Mouse (Mus musculus) cerebellum, adult (tissue): ENCODE measurements around the gene Dixdc1.
A peak's percentile ranks its signal among the peaks of the same experiment; 100 is the strongest.

Experiments used
- ATAC-seq: cut with Nextera tagmentation; 2 replicates; pipeline ENCODE4 v1.9.2; 2017; ENCODE audit warnings: mild to moderate bottlenecking, moderate library complexity, mixed read lengths; ENCODE audit not compliant: insufficient number of reproducible peaks, low FRiP score, low TSS enrichment

The Dixdc1 gene

GRCm38 (mm10) chr9:50709108-50709507 lies 30.2 kb downstream of the Dixdc1 start:
- ATAC-seq = no peak

- ATAC-seq = no peak
These were observed 34.4 kb downstream of the Dixdc1 start for GRCm38 (mm10) chr9:50704907-50705306.

GRCm38 (mm10) chr9:50700921-50701691 lies 38.2 kb downstream of the Dixdc1 start:
- no peak for ATAC-seq

- ATAC-seq = peak; percentile 37
These were observed 40.6 kb downstream of the Dixdc1 start for GRCm38 (mm10) chr9:50698418-50699409.

GRCm38 (mm10) chr9:50697706-50698041 lies 41.6 kb downstream of the Dixdc1 start:
- peak; percentile 78 for ATAC-seq

GRCm38 (mm10) chr9:50696851-50697705 lies 42.2 kb downstream of the Dixdc1 start:
- ATAC-seq = no peak

- no peak for ATAC-seq
These were observed 44.2 kb downstream of the Dixdc1 start for GRCm38 (mm10) chr9:50695153-50695552.

GRCm38 (mm10) chr9:50693631-50694030 lies 45.7 kb downstream of the Dixdc1 start:
- no peak for ATAC-seq

- no peak for ATAC-seq
These were observed 46.4 kb downstream of the Dixdc1 start for GRCm38 (mm10) chr9:50692626-50693580.

- no peak for ATAC-seq
These were observed 52.3 kb downstream of the Dixdc1 start for GRCm38 (mm10) chr9:50686866-50687652.

GRCm38 (mm10) chr9:50681727-50682126 lies 57.6 kb downstream of the Dixdc1 start:
- ATAC-seq = no peak

- ATAC-seq = no peak
These were observed 59.9 kb downstream of the Dixdc1 start for GRCm38 (mm10) chr9:50679406-50679805.

GRCm38 (mm10) chr9:50674771-50675170 lies 64.5 kb downstream of the Dixdc1 start:
- ATAC-seq = no peak

GRCm38 (mm10) chr9:50670690-50671089 lies 68.6 kb downstream of the Dixdc1 start:
- no peak for ATAC-seq

- ATAC-seq = no peak
These were observed 71.5 kb downstream of the Dixdc1 start for GRCm38 (mm10) chr9:50667579-50668498.

- ATAC-seq = no peak
These were observed 72.9 kb downstream of the Dixdc1 start for GRCm38 (mm10) chr9:50666442-50666841.

- no peak for ATAC-seq
These were observed 74.5 kb downstream of the Dixdc1 start for GRCm38 (mm10) chr9:50664826-50665225.
